Mouse (Mus musculus): Measurements from ENCODE around the gene Slc35a3. TPM values are rescaled to one million over a fixed set of nuclear protein-coding genes. Genes with fewer than 3 reads are reported as not detected.
A peak's percentile ranks its signal among the peaks of the same experiment; 100 is the strongest.

Gene Slc35a3
- polyA plus RNA-seq, 1 experiment from 2014 or later, result 10.0 TPM

- Histone ChIP-seq H3K27ac (ENCODE audit: low read length) (no peak overlapping the region), H3K4me2 (replicated peaks; ENCODE audit: low read depth, low read length) (no peak overlapping the region), H3K9ac (replicated peaks; ENCODE audit: low read depth) (no peak overlapping the region), H3K9me3 (ENCODE audit: low read length) (no peaks in the 10 kb centered on the region), H3K27me3 (replicated peaks; ENCODE audit: insufficient read depth, low read length) (no peaks in the 10 kb centered on the region), H3K4me1 (ENCODE audit: insufficient read depth, low read depth, low read length) (no peaks in the 10 kb centered on the region), H3K36me3 (ENCODE audit: insufficient read depth, low read length) (no peaks in the 10 kb centered on the region), H3K4me3 (ENCODE audit: low read depth, low read length) (no peak overlapping the region)
- DNase-seq (ENCODE audit: low spot score) (no peak), ATAC-seq (no peak)
- TF ChIP-seq CTCF (IDR thresholded peaks at IDR 0.05) (no peak), EP300 (IDR thresholded peaks at IDR 0.05) (no peak)
- WGBS, result 59% methylated on average over 3 of the region's 3 CpGs
Observed at GRCm38 (mm10) chr3:116718951-116719350, 6.3 kb upstream of the Slc35a3 start.

GRCm38 (mm10) chr3:116713031-116713430 lies 400 bp upstream of the Slc35a3 start:
- TF ChIP-seq EP300 (IDR thresholded peaks at IDR 0.05) (no peak), CTCF (IDR thresholded peaks at IDR 0.05) (no peak)
- ATAC-seq, result no peak

GRCm38 (mm10) chr3:116711624-116712435 lies 801 bp downstream of the Slc35a3 start:
- Histone ChIP-seq H3K4me2 (replicated peaks; ENCODE audit: low read depth, low read length) (peak overlapping the region; percentile 87), H3K36me3 (ENCODE audit: insufficient read depth, low read length) (no peaks in the 10 kb centered on the region), H3K27me3 (replicated peaks; ENCODE audit: insufficient read depth, low read length) (no peaks in the 10 kb centered on the region), H3K9me3 (ENCODE audit: low read length) (no peaks in the 10 kb centered on the region), H3K4me1 (ENCODE audit: insufficient read depth, low read depth, low read length) (peaks cover 5% of the 10 kb centered on the region; the same call in 1 of the 2 replicates), H3K27ac (ENCODE audit: low read length) (peak overlapping the region; percentile 88), H3K9ac (replicated peaks; ENCODE audit: low read depth) (peak overlapping the region; percentile 93), H3K4me3 (ENCODE audit: low read depth, low read length) (peak overlapping the region; percentile 92)
- DNase-seq (ENCODE audit: low spot score), result peak; percentile 83
- no peak for TF ChIP-seq CTCF (IDR thresholded peaks at IDR 0.05)
- TF ChIP-seq EP300 (IDR thresholded peaks at IDR 0.05), result no peak
- ATAC-seq, result peak; percentile 96
- WGBS, result under 1% methylated on average over 67 of the region's 85 CpGs

More at GRCm38 (mm10) chr3:116713031-116713430, 400 bp upstream of the Slc35a3 start:
- H3K4me3 ChIP-seq (ENCODE audit: low read depth, low read length), result peak overlapping the region; percentile 92
- WGBS, result 27% methylated on average over 5 of the region's 5 CpGs
- H3K36me3 ChIP-seq (ENCODE audit: insufficient read depth, low read length), result no peaks in the 10 kb centered on the region
- H3K4me2 ChIP-seq (replicated peaks; ENCODE audit: low read depth, low read length), result peak overlapping the region; percentile 87
- peaks cover 5% of the 10 kb centered on the region; the same call in 1 of the 2 replicates for H3K4me1 ChIP-seq (ENCODE audit: insufficient read depth, low read depth, low read length)
- H3K9me3 ChIP-seq (ENCODE audit: low read length), result no peaks in the 10 kb centered on the region
- no peak overlapping the region for H3K27ac ChIP-seq (ENCODE audit: low read length)
- H3K9ac ChIP-seq (replicated peaks; ENCODE audit: low read depth), result peak overlapping the region; percentile 93
- no peaks in the 10 kb centered on the region for H3K27me3 ChIP-seq (replicated peaks; ENCODE audit: insufficient read depth, low read length)
- DNase-seq (ENCODE audit: low spot score), result no peak

- H3K27ac ChIP-seq (ENCODE audit: low read length), result no peak overlapping the region
Observed at GRCm38 (mm10) chr3:116710941-116711340, 1.7 kb downstream of the Slc35a3 start.

GRCm38 (mm10) chr3:116705637-116706204 lies 6.9 kb downstream of the Slc35a3 start:
- ATAC-seq (no peak), DNase-seq (ENCODE audit: low spot score) (no peak)
- no peaks in the 10 kb centered on the region for H3K9me3 ChIP-seq (ENCODE audit: low read length)
- WGBS, result 89% methylated on average over 1 of the region's 1 CpGs
- no peak overlapping the region for H3K9ac ChIP-seq (replicated peaks; ENCODE audit: low read depth)
- no peak overlapping the region for H3K4me2 ChIP-seq (replicated peaks; ENCODE audit: low read depth, low read length)
- H3K36me3 ChIP-seq (ENCODE audit: insufficient read depth, low read length), result no peaks in the 10 kb centered on the region; the same call in none of the 2 replicates
- no peaks in the 10 kb centered on the region for H3K27me3 ChIP-seq (replicated peaks; ENCODE audit: insufficient read depth, low read length)
- TF ChIP-seq EP300 (IDR thresholded peaks at IDR 0.05), result no peak
- no peak for TF ChIP-seq CTCF (IDR thresholded peaks at IDR 0.05)
- H3K4me1 ChIP-seq (ENCODE audit: insufficient read depth, low read depth, low read length), result no peaks in the 10 kb centered on the region; the same call in 1 of the 2 replicates
- no peak overlapping the region for H3K4me3 ChIP-seq (ENCODE audit: low read depth, low read length)
- H3K27ac ChIP-seq (ENCODE audit: low read length), result no peak overlapping the region

More at GRCm38 (mm10) chr3:116710941-116711340, 1.7 kb downstream of the Slc35a3 start:
- TF ChIP-seq EP300 (IDR thresholded peaks at IDR 0.05) (no peak), CTCF (IDR thresholded peaks at IDR 0.05) (no peak)
- Histone ChIP-seq H3K27me3 (replicated peaks; ENCODE audit: insufficient read depth, low read length) (no peaks in the 10 kb centered on the region), H3K4me1 (ENCODE audit: insufficient read depth, low read depth, low read length) (peaks cover 5% of the 10 kb centered on the region; the same call in 1 of the 2 replicates), H3K9me3 (ENCODE audit: low read length) (no peaks in the 10 kb centered on the region), H3K4me2 (replicated peaks; ENCODE audit: low read depth, low read length) (peak overlapping the region; percentile 87), H3K9ac (replicated peaks; ENCODE audit: low read depth) (peak overlapping the region; percentile 93; the same call in 1 of the 2 replicates), H3K36me3 (ENCODE audit: insufficient read depth, low read length) (no peaks in the 10 kb centered on the region; the same call in 1 of the 2 replicates), H3K4me3 (ENCODE audit: low read depth, low read length) (peak overlapping the region; percentile 92; the same call in 1 of the 2 replicates)
- whole genome bisulfite sequencing, result 38% methylated on average over 9 of the region's 9 CpGs
- ATAC-seq, result no peak
- DNase-seq (ENCODE audit: low spot score), result no peak

- Histone ChIP-seq H3K4me3 (ENCODE audit: low read depth, low read length) (no peak overlapping the region), H3K9me3 (ENCODE audit: low read length) (no peaks in the 10 kb centered on the region), H3K27me3 (replicated peaks; ENCODE audit: insufficient read depth, low read length) (no peaks in the 10 kb centered on the region), H3K36me3 (ENCODE audit: insufficient read depth, low read length) (no peaks in the 10 kb centered on the region; the same call in none of the 2 replicates), H3K9ac (replicated peaks; ENCODE audit: low read depth) (no peak overlapping the region), H3K4me2 (replicated peaks; ENCODE audit: low read depth, low read length) (no peak overlapping the region), H3K27ac (ENCODE audit: low read length) (no peak overlapping the region), H3K4me1 (ENCODE audit: insufficient read depth, low read depth, low read length) (no peaks in the 10 kb centered on the region)
- DNase-seq (ENCODE audit: low spot score), result no peak
- 92% methylated on average over 5 of the region's 5 CpGs for WGBS
- no peak for ATAC-seq
- TF ChIP-seq EP300 (IDR thresholded peaks at IDR 0.05), result no peak
Observed at GRCm38 (mm10) chr3:116703835-116704234, 8.8 kb downstream of the Slc35a3 start.

All from lung, postnatal 0 days (tissue).